Mouse (Mus musculus) stomach, embryonic 14.5 days (tissue): Measurements from ENCODE around the gene Ablim1. TPM values are rescaled to one million over a fixed set of nuclear protein-coding genes. Genes with fewer than 3 reads are reported as not detected.

Experiments
- ATAC-seq: fragments of 200-750 bp; cut with Nextera tagmentation; 2 replicates; pipeline ENCODE4 v1.8.0; 2017; ENCODE audit warnings: low read depth, moderate TSS enrichment; ENCODE audit not compliant: insufficient number of reproducible peaks, insufficient read depth, low FRiP score
- H3K27ac ChIP-seq: fragments of 300-500 bp; sonication (generic); 2 replicates; pipeline ENCODE4 v1.5.1; 2014; ENCODE audit warnings: mild to moderate bottlenecking, low read length, moderate library complexity, mixed read lengths
- H3K27me3 ChIP-seq: fragments of 300-500 bp; sonication (generic); 2 replicates; pipeline ENCODE4 v1.6.1; 2014; ENCODE audit warnings: low read length, control low read depth, mixed read lengths; ENCODE audit not compliant: control insufficient read depth, insufficient read depth
- H3K36me3 ChIP-seq: fragments of 300-500 bp; sonication (generic); 2 replicates; pipeline ENCODE4 v1.6.1; 2014; ENCODE audit warnings: mild to moderate bottlenecking, control low read depth, low read length, moderate library complexity, mixed read lengths; ENCODE audit not compliant: control insufficient read depth, insufficient read depth
- H3K4me1 ChIP-seq: fragments of 300-500 bp; sonication (generic); 2 replicates; pipeline ENCODE4 v1.6.1; 2014; ENCODE audit warnings: low read length, control low read depth, mixed read lengths; ENCODE audit not compliant: control insufficient read depth, insufficient read depth
- H3K4me2 ChIP-seq: fragments of 300-500 bp; sonication (generic); replicated peaks from 2 replicates; pipeline ENCODE4 v1.6.1; 2014; ENCODE audit warnings: low read depth, low read length, control low read depth
- H3K4me3 ChIP-seq: fragments of 300-500 bp; sonication (generic); 2 replicates; pipeline ENCODE4 v1.5.1; 2014; ENCODE audit warnings: low read depth, low read length, control low read depth
- H3K9ac ChIP-seq: fragments of 300-500 bp; sonication (generic); replicated peaks from 2 replicates; pipeline ENCODE4 v1.6.1; 2014; ENCODE audit warnings: low read depth, mild to moderate bottlenecking, control low read depth, low read length, moderate library complexity, mixed read lengths
- H3K9me3 ChIP-seq: fragments of 300-500 bp; sonication (generic); 2 replicates; pipeline ENCODE4 v1.6.1; 2016; ENCODE audit warnings: low read depth, low read length, control low read depth; ENCODE audit not compliant: control insufficient read depth
- WGBS: fragments of 180-500 bp; shearing (Covaris S2); extraction: QIAGEN DNeasy Blood & Tissue Kit; methylation state at CpG from one replicate; pipeline ENCODE4 v1.1.7; 2014; 5-methylcytosine and 5-hydroxymethylcytosine counted together
- polyA plus RNA-seq: library from polyadenylated mRNA; unstranded; fragments of >200 nt; fragmentation: Nextera tagmentation; extraction: Ambion mirVana; gene quantifications from 2 replicates; pipeline ENCODE4 v1.2.1, GENCODE M21; 2014

The Ablim1 gene
- polyA plus RNA-seq, 1 experiment from 2014 or later: 36.9 TPM

DNA sequence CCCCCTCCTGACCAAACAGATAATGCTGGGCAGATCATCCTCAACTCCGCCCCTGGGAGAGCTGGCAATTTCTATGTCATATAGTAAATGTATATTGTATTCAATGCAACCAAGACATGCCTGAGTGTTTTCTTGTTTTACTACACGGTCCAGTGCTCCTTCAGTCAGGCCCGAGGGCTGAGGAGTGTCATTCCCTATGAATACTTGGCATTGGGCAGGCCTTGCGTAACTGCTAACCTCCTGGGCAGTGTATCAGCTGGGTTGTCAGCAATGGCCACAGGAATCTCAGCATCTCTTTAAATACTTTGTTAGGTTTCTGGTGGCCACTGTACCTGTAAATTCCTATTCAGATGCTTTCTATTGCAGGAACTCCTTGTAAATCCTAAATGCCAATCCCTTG is 320.1 kb downstream of the Ablim1 start:
- Histone ChIP-seq H3K27ac (no peak overlapping the region), H3K9ac (no peak overlapping the region), H3K27me3 (no peaks in the 10 kb centered on the region), H3K4me2 (no peak overlapping the region), H3K9me3 (no peaks in the 10 kb centered on the region), H3K4me3 (no peak overlapping the region), H3K4me1 (peaks cover 28% of the 10 kb centered on the region), H3K36me3 (no peaks in the 10 kb centered on the region)
- ATAC-seq: no peak
- 82% methylated on average over 4 of the region's 4 CpGs for WGBS

GRCm38 (mm10) chr19:56993763-56994162 is 321.0 kb downstream of the Ablim1 start:
- H3K4me1 ChIP-seq: peaks cover 34% of the 10 kb centered on the region
- H3K4me2 ChIP-seq: no peak overlapping the region
- 72% methylated on average over 4 of the region's 4 CpGs for WGBS
- no peaks in the 10 kb centered on the region for H3K27me3 ChIP-seq
- no peaks in the 10 kb centered on the region for H3K9me3 ChIP-seq
- H3K27ac ChIP-seq: no peak overlapping the region
- no peaks in the 10 kb centered on the region for H3K36me3 ChIP-seq
- ATAC-seq: no peak
- no peak overlapping the region for H3K4me3 ChIP-seq
- no peak overlapping the region for H3K9ac ChIP-seq

GRCm38 (mm10) chr19:56992978-56993545 is 321.7 kb downstream of the Ablim1 start:
- no peaks in the 10 kb centered on the region for H3K9me3 ChIP-seq
- H3K4me3 ChIP-seq: no peak overlapping the region
- ATAC-seq: no peak
- no peak overlapping the region for H3K9ac ChIP-seq
- H3K4me2 ChIP-seq: no peak overlapping the region
- 69% methylated on average over 8 of the region's 8 CpGs for WGBS
- H3K27ac ChIP-seq: no peak overlapping the region
- H3K4me1 ChIP-seq: peaks cover 40% of the 10 kb centered on the region
- no peaks in the 10 kb centered on the region for H3K36me3 ChIP-seq
- no peaks in the 10 kb centered on the region for H3K27me3 ChIP-seq

DNA sequence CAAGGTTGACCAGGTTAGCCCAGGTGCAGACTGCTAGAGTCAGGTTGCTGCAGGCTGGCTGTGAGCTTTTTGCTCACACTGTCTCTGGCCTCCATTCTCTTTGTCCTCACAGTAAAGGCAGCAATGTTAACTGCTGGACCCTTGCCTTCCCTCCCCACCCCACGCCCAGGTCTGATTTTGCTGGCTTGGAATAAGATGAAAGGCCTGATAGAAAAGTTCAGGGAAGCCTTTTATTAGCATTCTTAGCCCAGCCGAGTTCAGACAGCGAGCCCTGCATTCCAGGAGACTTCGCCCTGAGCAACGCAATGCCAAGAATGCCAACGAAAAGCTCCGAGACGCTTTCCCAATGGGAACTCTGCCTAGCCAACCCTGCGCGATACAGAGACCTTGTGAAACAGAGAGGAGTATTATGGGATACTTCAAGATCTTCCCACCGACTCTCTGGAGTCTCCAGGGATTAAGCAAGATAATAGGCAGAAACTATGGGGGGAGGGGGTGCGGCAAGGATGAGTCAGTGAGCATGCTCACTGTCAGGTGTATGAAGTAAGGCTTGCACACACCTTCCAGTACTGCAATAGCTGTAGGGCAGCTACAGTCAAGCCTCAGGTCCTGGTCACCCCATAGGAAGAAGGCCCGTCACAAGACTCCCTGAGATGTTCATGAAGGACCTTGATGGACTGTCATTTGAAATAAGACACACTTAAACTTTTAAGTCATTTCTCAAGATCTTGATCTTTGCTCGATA is 324.2 kb downstream of the Ablim1 start:
- Histone ChIP-seq H3K9me3 (no peaks in the 10 kb centered on the region), H3K27me3 (no peaks in the 10 kb centered on the region), H3K9ac (no peak overlapping the region), H3K4me1 (peaks cover 31% of the 10 kb centered on the region), H3K36me3 (no peaks in the 10 kb centered on the region), H3K4me3 (no peak overlapping the region), H3K4me2 (no peak overlapping the region), H3K27ac (peak overlapping the region; percentile 21; the same call in 1 of the 2 replicates)
- 53% methylated on average over 14 of the region's 14 CpGs for WGBS
- ATAC-seq: no peak

GRCm38 (mm10) chr19:56989171-56989570 is 325.5 kb downstream of the Ablim1 start:
- WGBS: 58% methylated on average over 8 of the region's 8 CpGs
- Histone ChIP-seq H3K4me2 (no peak overlapping the region), H3K36me3 (no peaks in the 10 kb centered on the region), H3K9me3 (no peaks in the 10 kb centered on the region), H3K9ac (no peak overlapping the region), H3K27me3 (no peaks in the 10 kb centered on the region), H3K4me3 (no peak overlapping the region), H3K4me1 (peaks cover 35% of the 10 kb centered on the region), H3K27ac (peak overlapping the region; percentile 66; the same call in 1 of the 2 replicates)
- ATAC-seq: peak; percentile 4; the same call in 1 of the 2 replicates

- ATAC-seq: peak; percentile 34; the same call in 1 of the 2 replicates
- H3K9me3 ChIP-seq: no peaks in the 10 kb centered on the region
- WGBS: 33% methylated on average over 4 of the region's 4 CpGs
- H3K27me3 ChIP-seq: no peaks in the 10 kb centered on the region
- H3K9ac ChIP-seq: no peak overlapping the region
- H3K36me3 ChIP-seq: no peaks in the 10 kb centered on the region
- H3K4me2 ChIP-seq: no peak overlapping the region
- peaks cover 24% of the 10 kb centered on the region for H3K4me1 ChIP-seq
- no peak overlapping the region for H3K4me3 ChIP-seq
- peak overlapping the region; percentile 76 for H3K27ac ChIP-seq
Observed at GRCm38 (mm10) chr19:56984229-56984628, 330.5 kb downstream of the Ablim1 start.

DNA sequence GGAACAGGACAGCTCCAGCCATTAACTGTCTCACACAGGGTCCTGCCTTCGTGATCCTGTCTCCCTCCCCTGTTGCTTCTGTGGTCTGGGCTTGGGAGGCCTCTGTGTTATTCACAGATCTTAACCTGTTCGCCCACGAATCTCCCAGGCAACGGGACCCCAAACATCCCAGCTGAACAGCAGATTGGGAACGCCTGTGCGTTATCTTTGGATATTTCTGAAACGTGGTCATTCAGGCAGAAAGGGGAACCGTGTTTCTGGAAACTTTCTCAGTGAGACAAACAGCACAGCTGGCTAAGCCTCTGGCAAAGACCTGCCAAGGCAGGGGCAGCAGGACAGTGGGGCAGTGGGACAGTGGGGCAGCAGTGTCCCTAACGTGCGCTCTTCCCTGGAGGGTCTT is 331.0 kb downstream of the Ablim1 start:
- no peaks in the 10 kb centered on the region for H3K36me3 ChIP-seq
- H3K9ac ChIP-seq: no peak overlapping the region
- H3K27me3 ChIP-seq: no peaks in the 10 kb centered on the region
- ATAC-seq: no peak
- no peak overlapping the region for H3K4me2 ChIP-seq
- H3K4me1 ChIP-seq: peaks cover 20% of the 10 kb centered on the region
- WGBS: 54% methylated on average over 10 of the region's 10 CpGs
- peak overlapping the region; percentile 76 for H3K27ac ChIP-seq
- H3K9me3 ChIP-seq: no peaks in the 10 kb centered on the region
- H3K4me3 ChIP-seq: no peak overlapping the region
